Mouse (Mus musculus) left cerebral cortex, adult 2 months (tissue): Measurements from ENCODE around the gene Cdc20b. TPM values are rescaled to one million over a fixed set of nuclear protein-coding genes. Genes with fewer than 3 reads are reported as not detected.
"Not testable (repeated sequence)": the region's sequence is repeated elsewhere in the genome, so short reads cannot be mapped to it uniquely, and the experiment has no call there.

Source experiments
- DNase-seq, 2 experiments: peaks; one replicate each; pipeline ENCODE4 v3.0.0; 2021 to 2022; ENCODE audit warnings: low spot score in 2 of 2, mixed read lengths in 1 of 2; ENCODE audit errors: extremely low spot score in 1 of 2
- H3K27ac ChIP-seq: fragments of 200-600 bp; 2 replicates; pipeline ENCODE4 v1.8.1; 2022
- H3K4me3 ChIP-seq: fragments of 200-600 bp; 2 replicates; pipeline ENCODE4 v1.8.1; 2022
- CTCF ChIP-seq: fragments of 200-600 bp; IDR thresholded peaks from 2 replicates; pipeline ENCODE4 v1.8.1; 2022; ENCODE audit warnings: antibody characterized with exemption, mild to moderate bottlenecking, moderate library complexity
- intact Hi-C: fragments of 180-260 bp; cut with DNase I; formaldehyde crosslinking; loops from one replicate; pipeline ENCODE4 v1.15.1; 2025
- total RNA-seq, 2 experiments: library from RNA; stranded (reverse); gene quantifications; 2 replicates each; pipeline ENCODE4 v1.2.3; 2021

The Cdc20b gene
- total RNA-seq, 2 experiments from 2014 or later: 0.29 TPM; not detected in 1

- TF ChIP-seq CTCF: no peak
- Histone ChIP-seq H3K27ac (no peak overlapping the region), H3K4me3 (no peak overlapping the region)
- intact Hi-C loops: no loop called here
- DNase-seq: no peak
Observed at GRCm38 (mm10) chr13:112997369-112997768, 37.5 kb upstream of the Cdc20b start.

- DNase-seq: peak; percentile 53 to 64
- no peak for TF ChIP-seq CTCF
- intact Hi-C loops: loop anchor here (1.0 kb wide), 1 partner anchor 37 kb away; the partner anchor contains the start of gene Cdc20b
- Histone ChIP-seq H3K27ac (peak overlapping the region; percentile 79), H3K4me3 (peak overlapping the region; percentile 58)
Observed at GRCm38 (mm10) chr13:112998427-112999201, 36.3 kb upstream of the Cdc20b start.

- no peak overlapping the region for H3K4me3 ChIP-seq
- no peak for DNase-seq
- no peak overlapping the region for H3K27ac ChIP-seq
- TF ChIP-seq CTCF: no peak
- intact Hi-C loops: no loop called here
Observed at GRCm38 (mm10) chr13:113000090-113000489, 34.8 kb upstream of the Cdc20b start.

GRCm38 (mm10) chr13:113000576-113001318, 34.2 kb upstream of the Cdc20b start:
- no peak for TF ChIP-seq CTCF
- H3K4me3 ChIP-seq: no peak overlapping the region
- no peak overlapping the region for H3K27ac ChIP-seq
- intact Hi-C loops: no loop called here
- no peak for DNase-seq

GRCm38 (mm10) chr13:113012683-113013082, 22.2 kb upstream of the Cdc20b start:
- no peak for DNase-seq
- no peak overlapping the region for H3K4me3 ChIP-seq

GRCm38 (mm10) chr13:113013174-113013953, 21.5 kb upstream of the Cdc20b start:
- DNase-seq, intact Hi-C loops, H3K27ac ChIP-seq: not testable (repeated sequence)
- peak overlapping the region; percentile 17; the same call in 1 of the 2 replicates for H3K4me3 ChIP-seq

More at GRCm38 (mm10) chr13:113012683-113013082, 22.2 kb upstream of the Cdc20b start:
- intact Hi-C loops: no loop called here
- TF ChIP-seq CTCF: no peak
- no peak overlapping the region for H3K27ac ChIP-seq

- intact Hi-C loops: no loop called here
- no peak for TF ChIP-seq CTCF
- DNase-seq: no peak
- Histone ChIP-seq H3K27ac (no peak overlapping the region), H3K4me3 (no peak overlapping the region)
Observed at GRCm38 (mm10) chr13:113021521-113021920, 13.4 kb upstream of the Cdc20b start.

- intact Hi-C loops: no loop called here
- no peak for DNase-seq
Observed at GRCm38 (mm10) chr13:113022467-113022866, 12.4 kb upstream of the Cdc20b start.

GRCm38 (mm10) chr13:113023274-113024143, 11.4 kb upstream of the Cdc20b start:
- no peak overlapping the region for H3K27ac ChIP-seq
- intact Hi-C loops: no loop called here
- no peak for DNase-seq
- no peak for TF ChIP-seq CTCF
- H3K4me3 ChIP-seq: no peak overlapping the region

More at GRCm38 (mm10) chr13:113022467-113022866, 12.4 kb upstream of the Cdc20b start:
- Histone ChIP-seq H3K4me3 (no peak overlapping the region), H3K27ac (no peak overlapping the region)
- TF ChIP-seq CTCF: no peak

GRCm38 (mm10) chr13:113031351-113031750, 3.6 kb upstream of the Cdc20b start:
- Histone ChIP-seq H3K4me3 (no peak overlapping the region), H3K27ac (no peak overlapping the region)
- no peak for TF ChIP-seq CTCF
- DNase-seq: no peak
- intact Hi-C loops: no loop called here
